Comparison of ENCODE assay signal across 25 mouse cellular contexts in the genomic region with DNA sequence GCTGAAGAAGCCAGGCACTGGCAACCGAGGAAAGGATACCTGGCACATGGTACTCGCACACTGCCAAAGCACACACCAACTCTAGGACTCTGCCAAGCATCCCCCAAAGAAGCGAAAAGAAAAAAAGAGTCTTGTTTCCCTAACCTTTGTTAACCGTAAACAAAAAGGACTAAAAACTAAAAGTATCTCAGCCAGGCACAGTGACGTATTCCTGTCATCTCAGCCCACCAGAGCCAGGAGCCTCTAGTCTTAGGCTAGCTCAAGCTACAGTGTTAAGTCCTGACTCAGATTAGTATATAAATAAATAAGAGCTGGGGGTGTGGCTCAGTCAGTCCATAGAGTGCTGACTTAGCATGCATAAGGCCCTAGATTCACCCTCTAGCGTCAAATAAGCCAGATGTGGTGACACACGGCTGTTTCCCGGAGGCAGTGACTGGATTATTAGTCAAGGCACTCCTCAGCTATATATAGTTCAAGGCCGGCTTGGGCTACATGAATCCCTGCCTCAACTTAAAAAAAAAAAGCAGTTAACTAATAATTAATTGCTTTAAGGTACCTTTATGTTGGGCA.
DNase-seq lines count a peak whose midpoint lies in the region; ATAC-seq lines count a peak whose summit lies in the region.
"Had no signal": no experiment of that assay in that cellular context is flagged by ENCODE, and none has a peak within 500 bp of the region (broad histone marks: within the 10 kb centered on the region; RNA-seq: fewer than 3 reads in every experiment).

No protein-coding gene starts in this region.

- no peak overlapping the region for H3K27ac ChIP-seq in forebrain, embryonic 14.5 days (ENCODE audit: low read depth, low read length)
- H3K27ac ChIP-seq in forebrain, embryonic 12.5 days = no peak overlapping the region
- H3K27ac ChIP-seq in kidney, embryonic 14.5 days (ENCODE audit: low read depth, low read length) = no peak overlapping the region
- H3K27ac ChIP-seq in forebrain, embryonic 16.5 days (ENCODE audit: low read length) = peak overlapping the region; percentile 70
- H3K27ac ChIP-seq: macrophage had no signal

- H3K9me3 ChIP-seq in forebrain, embryonic 14.5 days (replicated peaks; ENCODE audit: control insufficient read depth, low read length) = no peaks in the 10 kb centered on the region
- H3K9me3 ChIP-seq in forebrain, embryonic 12.5 days = no peaks in the 10 kb centered on the region
- H3K9me3 ChIP-seq in kidney, embryonic 14.5 days (ENCODE audit: control insufficient read depth, low read length) = no peaks in the 10 kb centered on the region
- no peaks in the 10 kb centered on the region for H3K9me3 ChIP-seq in forebrain, embryonic 16.5 days (ENCODE audit: control insufficient read depth, low read length)
- H3K9me3 ChIP-seq: limb, embryonic 12.5 days had no signal

- 61% methylated on average over 9 of the region's 9 CpGs for WGBS in forebrain, embryonic 14.5 days
- 80% methylated on average over 9 of the region's 9 CpGs for WGBS in forebrain, embryonic 12.5 days
- 70% methylated on average over 9 of the region's 9 CpGs for WGBS in kidney, embryonic 14.5 days
- 53% methylated on average over 9 of the region's 9 CpGs for WGBS in forebrain, embryonic 16.5 days

- H3K9ac ChIP-seq in forebrain, embryonic 14.5 days (ENCODE audit: low read length) = no peak overlapping the region
- no peak overlapping the region for H3K9ac ChIP-seq in forebrain, embryonic 12.5 days
- H3K9ac ChIP-seq in kidney, embryonic 14.5 days (ENCODE audit: low read depth, low read length) = no peak overlapping the region
- H3K9ac ChIP-seq in forebrain, embryonic 16.5 days (replicated peaks; ENCODE audit: low read depth, low read length) = no peak overlapping the region
- H3K9ac ChIP-seq: limb, embryonic 12.5 days; liver, postnatal 0 days had no signal

- no peaks in the 10 kb centered on the region for H3K27me3 ChIP-seq in forebrain, embryonic 14.5 days (replicated peaks; ENCODE audit: control insufficient read depth, insufficient read depth, low read length)
- no peaks in the 10 kb centered on the region for H3K27me3 ChIP-seq in forebrain, embryonic 12.5 days
- H3K27me3 ChIP-seq in kidney, embryonic 14.5 days (ENCODE audit: control insufficient read depth, insufficient read depth, low read length) = no peaks in the 10 kb centered on the region
- H3K27me3 ChIP-seq in forebrain, embryonic 16.5 days (replicated peaks; ENCODE audit: control insufficient read depth, insufficient read depth, low read length) = no peaks in the 10 kb centered on the region
- H3K27me3 ChIP-seq: limb, embryonic 12.5 days had no signal

- peak; percentile 49 for ATAC-seq in forebrain, embryonic 14.5 days
- no peak for ATAC-seq in forebrain, embryonic 12.5 days (ENCODE audit: low FRiP score)
- ATAC-seq in kidney, embryonic 14.5 days (ENCODE audit: low FRiP score, low TSS enrichment) = 0 out of 2 replicates have a peak, but pooled peaks have one; percentile 46
- ATAC-seq in forebrain, embryonic 16.5 days = peak; percentile 45
- no peak for ATAC-seq in CD4-positive, CD25-positive, alpha-beta regulatory T cell, adult 4 months
- ATAC-seq: activated CD4-positive, CD25-positive, alpha-beta regulatory T cell, adult 4 months; liver, postnatal 0 days; lung, postnatal 0 days had no signal

- H3K4me1 ChIP-seq in forebrain, embryonic 14.5 days (ENCODE audit: control insufficient read depth, insufficient read depth, low read length) = peaks cover 22% of the 10 kb centered on the region
- H3K4me1 ChIP-seq in forebrain, embryonic 12.5 days = peaks cover 23% of the 10 kb centered on the region
- H3K4me1 ChIP-seq in kidney, embryonic 14.5 days (ENCODE audit: control insufficient read depth, insufficient read depth, low read length) = peaks cover 8% of the 10 kb centered on the region; the same call in 1 of the 2 replicates
- peaks cover 32% of the 10 kb centered on the region for H3K4me1 ChIP-seq in forebrain, embryonic 16.5 days (replicated peaks; ENCODE audit: control insufficient read depth, insufficient read depth, low read length)

- DNase-seq in forebrain, embryonic 14.5 days (ENCODE audit: low spot score) = peak; percentile 54
- DNase-seq in kidney, postnatal 14 days = no peak
- peak; percentile 4 for DNase-seq in 3134 (ENCODE audit: extremely low read depth, insufficient read length, low spot score)
- no peak for DNase-seq in adrenal gland, postnatal 14 days
- DNase-seq: adrenal gland, adult 8-10 months; B cell, adult 2 months; cerebellum, adult 2 months; cerebellum, postnatal 36 days; kidney, adult 2 months; kidney, postnatal 25 days; layer of hippocampus, postnatal 36 days; liver, postnatal 0 days; spleen, adult 18-20 months had no signal

- H3K36me3 ChIP-seq in forebrain, embryonic 14.5 days (ENCODE audit: control insufficient read depth, insufficient read depth, low read length) = no peaks in the 10 kb centered on the region
- no peaks in the 10 kb centered on the region for H3K36me3 ChIP-seq in forebrain, embryonic 12.5 days (replicated peaks)
- no peaks in the 10 kb centered on the region for H3K36me3 ChIP-seq in kidney, embryonic 14.5 days (ENCODE audit: control insufficient read depth, insufficient read depth, low read length)
- no peaks in the 10 kb centered on the region for H3K36me3 ChIP-seq in forebrain, embryonic 16.5 days (ENCODE audit: control insufficient read depth, insufficient read depth)

- no peak overlapping the region for H3K4me3 ChIP-seq in forebrain, embryonic 14.5 days (ENCODE audit: low read depth, low read length)
- H3K4me3 ChIP-seq in forebrain, embryonic 12.5 days (replicated peaks) = no peak overlapping the region
- H3K4me3 ChIP-seq in kidney, embryonic 14.5 days (ENCODE audit: low read length) = no peak overlapping the region
- no peak overlapping the region for H3K4me3 ChIP-seq in forebrain, embryonic 16.5 days (replicated peaks; ENCODE audit: low read length)
- H3K4me3 ChIP-seq: limb, embryonic 12.5 days; myocyte had no signal

- H3K4me2 ChIP-seq in forebrain, embryonic 14.5 days (ENCODE audit: low read length) = no peak overlapping the region
- no peak overlapping the region for H3K4me2 ChIP-seq in forebrain, embryonic 12.5 days
- no peak overlapping the region for H3K4me2 ChIP-seq in kidney, embryonic 14.5 days (replicated peaks; ENCODE audit: low read depth, low read length)
- H3K4me2 ChIP-seq in forebrain, embryonic 16.5 days (ENCODE audit: low read length) = no peak overlapping the region
- H3K4me2 ChIP-seq: heart, embryonic 11.5 days; limb, embryonic 12.5 days; liver, embryonic 11.5 days; midbrain, embryonic 11.5 days had no signal

Comparison
In these comparisons a context has a peak if more than half of its experiments do, and no peak if none do; other contexts are left out.
1. ATAC-seq: peak in forebrain, embryonic 14.5 days (single experiment), kidney, embryonic 14.5 days (single experiment) and forebrain, embryonic 16.5 days (single experiment); none in forebrain, embryonic 12.5 days (single experiment) and CD4-positive, CD25-positive, alpha-beta regulatory T cell, adult 4 months (single experiment).
2. DNase-seq: peak in forebrain, embryonic 14.5 days (single experiment) and 3134 (single experiment); none in kidney, postnatal 14 days (single experiment) and adrenal gland, postnatal 14 days (single experiment).